Mouse (Mus musculus): ENCODE results near the gene Ints4.
"Not testable (repeated sequence)": the region's sequence is repeated elsewhere in the genome, so short reads cannot be mapped to it uniquely, and the experiment has no call there.

Ints4 gene

DNA sequence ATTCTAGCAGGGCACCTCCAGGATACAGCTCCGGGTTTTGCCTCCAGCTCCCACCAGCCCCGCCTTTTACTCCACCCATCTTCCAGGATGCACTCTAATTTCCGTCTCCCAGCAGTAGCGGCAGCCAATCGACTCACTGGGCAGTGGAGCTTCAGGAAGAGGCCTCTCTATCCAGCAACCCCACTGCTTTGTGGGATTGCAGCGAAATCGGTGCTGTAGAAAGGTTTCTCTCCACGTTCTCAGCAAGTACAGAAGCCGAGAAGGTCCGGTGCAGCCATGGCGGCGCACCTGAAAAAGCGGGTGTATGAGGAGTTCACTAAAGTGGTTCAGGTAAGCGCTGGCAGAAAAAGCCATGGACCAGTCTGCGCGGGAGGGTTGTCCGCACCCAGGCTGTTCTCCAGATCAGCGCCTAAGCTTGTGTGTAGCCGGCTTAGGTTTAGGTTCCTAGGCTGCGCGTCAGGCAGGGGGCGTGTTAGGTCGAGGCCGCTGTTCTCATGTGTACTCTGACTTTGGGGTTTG lies at the start of gene Ints4:
TSS of gene Ints4 (plus strand) at position 136 of the 519 bp plus-strand sequence.
- DNase-seq: peak; percentile 89

- DNase-seq: not testable (repeated sequence)
These were observed 47.2 kb upstream of the Ints4 start for GRCm38 (mm10) chr7:97433517-97433916.

- DNase-seq: no peak
These were observed 46.2 kb upstream of the Ints4 start for GRCm38 (mm10) chr7:97434517-97434916.

GRCm38 (mm10) chr7:97438986-97439385 lies 41.8 kb upstream of the Ints4 start:
- DNase-seq: no peak

GRCm38 (mm10) chr7:97446171-97446925 lies 34.4 kb upstream of the Ints4 start:
- DNase-seq: peak; percentile 87

DNA sequence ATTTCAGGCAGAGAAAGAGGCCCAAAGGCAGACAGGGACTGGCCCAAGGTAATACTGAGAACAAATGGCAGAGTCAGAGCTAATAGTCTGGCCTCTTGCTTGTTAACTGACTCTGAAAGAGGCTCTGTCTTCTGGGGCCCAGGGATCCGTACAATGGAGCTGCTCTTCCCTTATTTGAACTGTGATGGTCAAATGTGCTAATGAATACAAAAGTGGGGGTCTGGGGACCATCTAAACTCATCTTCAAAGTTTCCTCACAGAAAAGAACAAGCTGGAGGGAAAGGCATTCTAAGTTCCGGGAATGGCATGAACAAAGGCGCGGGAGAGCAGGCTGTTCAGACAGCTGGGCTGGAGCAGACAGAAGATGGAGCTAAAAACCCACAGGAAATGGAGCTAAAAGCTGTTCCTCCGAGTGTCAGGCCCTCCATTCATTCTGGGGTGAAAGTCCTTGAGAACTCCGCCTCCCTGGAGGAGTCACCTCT lies 33.7 kb upstream of the Ints4 start:
- DNase-seq: no peak

DNA sequence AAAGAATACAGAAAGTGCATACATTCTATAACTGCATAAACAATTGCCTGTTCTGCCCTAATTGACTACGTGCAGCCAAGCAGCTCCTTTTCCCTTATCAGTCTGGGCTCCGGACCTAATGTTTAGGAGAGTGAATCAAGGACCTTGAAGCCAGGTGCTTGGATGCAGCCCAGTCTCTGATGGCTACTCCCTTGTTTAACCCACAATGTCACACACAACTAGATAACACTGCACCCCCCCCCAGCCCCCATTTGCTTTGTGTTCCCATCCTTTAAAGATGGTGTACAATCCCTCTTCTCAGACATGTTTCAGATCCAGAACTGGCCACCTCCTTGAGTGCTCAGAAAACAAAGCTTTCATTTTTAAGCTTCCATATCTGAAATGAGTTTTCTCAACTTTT lies 29.7 kb upstream of the Ints4 start, which contains the start of gene Kctd14:
TSS of gene Kctd14 (plus strand) at position 301 of the 400 bp plus-strand sequence.
- DNase-seq: not testable (repeated sequence)

GRCm38 (mm10) chr7:97452196-97452595 lies 28.6 kb upstream of the Ints4 start:
- DNase-seq: no peak

GRCm38 (mm10) chr7:97453141-97453921 lies 27.4 kb upstream of the Ints4 start:
- DNase-seq: peak; percentile 14

DNA sequence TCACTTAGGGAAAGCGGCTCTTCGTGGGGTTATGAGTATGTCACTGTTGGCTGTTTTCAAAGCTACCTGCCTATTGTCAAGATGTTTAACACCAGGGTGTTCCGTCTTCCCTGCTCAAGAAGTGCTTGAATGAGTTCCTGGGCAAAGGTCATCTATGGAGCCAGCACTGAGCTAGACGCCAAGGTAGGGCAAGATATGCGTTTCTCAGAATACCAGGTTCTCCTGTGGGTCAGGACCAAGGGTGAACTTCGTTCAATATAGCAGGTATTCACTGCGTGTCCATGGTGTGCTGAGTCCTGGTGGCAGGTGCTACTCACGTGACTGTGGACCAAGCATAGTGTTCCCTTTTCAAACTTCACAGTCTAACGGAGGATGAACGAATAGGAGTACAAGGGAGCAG lies 26.0 kb upstream of the Ints4 start:
- no peak for DNase-seq

DNA sequence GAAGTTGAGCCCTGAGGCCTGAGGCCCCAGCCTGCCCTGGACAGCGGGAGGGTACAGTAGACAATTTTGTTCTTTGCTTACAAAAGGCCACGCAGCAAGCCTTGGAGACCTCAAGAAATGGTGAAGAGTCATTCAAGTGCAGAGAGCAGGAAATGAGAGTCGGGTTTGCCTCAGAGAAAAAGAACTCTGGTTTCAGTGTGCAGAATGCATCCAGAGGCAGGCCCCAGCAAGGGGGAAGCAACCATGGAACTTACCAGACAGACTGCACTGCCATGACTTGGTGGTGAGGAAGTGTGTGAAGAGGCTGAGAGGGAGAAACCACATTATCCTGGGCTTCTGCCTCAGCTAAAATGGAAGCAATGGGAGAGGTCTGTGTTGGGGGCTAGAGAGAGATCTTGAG lies 25.2 kb upstream of the Ints4 start:
- DNase-seq: no peak

DNA sequence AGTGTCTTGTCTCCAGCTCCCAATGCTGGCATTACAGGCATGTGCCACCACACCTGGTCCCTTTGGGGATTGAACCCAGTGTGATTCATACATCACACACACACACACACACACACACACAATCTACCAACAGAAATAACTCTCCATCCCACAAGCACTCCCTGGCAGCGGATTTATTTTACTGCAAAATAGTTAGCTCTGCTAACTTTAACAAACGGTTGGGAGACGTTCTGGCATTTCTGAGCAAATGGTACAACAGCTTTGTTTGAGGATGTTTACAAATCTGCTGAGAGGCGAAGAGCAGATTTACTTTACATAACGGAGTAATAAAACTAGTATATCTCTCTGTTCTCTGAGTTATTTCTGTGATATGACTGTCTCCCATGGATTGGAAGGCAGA lies 7.8 kb upstream of the Ints4 start:
- DNase-seq: no peak

DNA sequence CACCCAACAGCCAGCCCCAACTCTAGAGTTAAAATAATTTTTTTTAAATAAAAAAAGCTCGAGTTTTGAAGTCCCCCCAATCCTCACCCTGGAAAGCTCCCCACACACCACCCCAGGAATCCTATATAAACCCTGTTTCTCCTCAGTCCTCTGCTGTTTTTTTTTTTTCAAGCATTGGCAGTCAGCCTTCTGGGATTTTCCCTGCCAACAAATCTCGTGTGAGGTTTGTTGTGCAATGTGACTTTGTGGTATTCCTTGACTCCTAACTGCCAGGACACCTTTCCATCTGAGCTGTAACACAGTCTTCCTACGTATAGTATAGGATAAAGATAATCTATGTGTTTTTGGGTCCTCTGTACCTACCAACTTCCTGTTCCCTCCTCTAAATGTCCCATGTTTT lies 1.4 kb upstream of the Ints4 start:
- DNase-seq: peak; percentile 16

- DNase-seq: no peak
These were observed 466 bp upstream of the Ints4 start for GRCm38 (mm10) chr7:97480290-97480689.

GRCm38 (mm10) chr7:97483378-97483777 lies 2.6 kb downstream of the Ints4 start:
- DNase-seq: no peak

- DNase-seq: no peak
These were observed 10.4 kb downstream of the Ints4 start for GRCm38 (mm10) chr7:97491157-97491556.

GRCm38 (mm10) chr7:97492420-97492819 lies 11.7 kb downstream of the Ints4 start:
- no peak for DNase-seq

DNA sequence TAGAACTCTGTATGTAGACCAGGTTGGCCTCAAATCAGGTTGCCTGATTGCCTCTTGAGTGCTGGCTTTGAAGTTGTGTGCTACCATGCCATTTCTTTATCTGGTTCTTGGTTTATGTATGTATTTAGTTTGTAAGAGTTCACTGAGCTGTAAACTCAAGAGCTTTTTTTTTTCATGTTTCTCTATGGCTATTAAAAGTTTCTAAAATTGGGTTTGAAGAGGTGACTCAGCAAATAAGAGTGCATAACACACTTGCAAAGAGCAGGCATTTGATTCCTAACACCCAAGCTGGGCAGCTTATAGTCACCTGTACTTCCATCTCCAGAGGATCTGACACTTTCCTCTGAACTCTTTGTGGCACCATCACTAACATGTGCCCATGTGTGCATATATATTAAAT lies 14.3 kb downstream of the Ints4 start:
- no peak for DNase-seq

DNA sequence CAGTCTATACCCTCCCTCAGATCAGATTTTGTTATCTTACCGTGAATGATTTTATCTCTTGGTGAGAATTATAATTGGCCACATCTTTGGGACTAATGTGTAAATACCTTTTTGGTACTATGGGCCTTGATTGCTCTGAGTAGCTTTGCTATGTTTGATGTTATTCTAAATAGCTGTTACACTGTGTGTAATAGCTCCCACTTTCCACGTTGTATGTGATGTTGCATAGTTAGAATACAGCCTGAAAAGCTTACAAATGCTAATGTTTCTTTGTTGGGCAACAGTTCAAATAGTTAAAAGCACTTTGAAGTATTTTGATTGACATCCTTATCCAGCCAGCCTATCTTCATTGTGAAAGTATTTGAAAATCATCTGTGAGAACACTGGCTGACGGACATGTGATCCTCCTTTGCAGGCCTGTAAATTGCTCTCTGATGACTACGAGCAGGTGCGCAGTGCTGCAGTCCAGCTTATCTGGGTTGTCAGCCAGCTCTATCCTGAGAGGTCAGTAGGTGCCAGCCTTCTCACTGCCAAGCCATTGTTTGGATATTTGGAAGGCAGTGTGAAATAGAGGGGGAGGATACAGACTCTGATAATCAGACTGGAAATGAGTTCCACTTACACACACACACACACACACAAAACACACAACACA lies 19.9 kb downstream of the Ints4 start:
- DNase-seq: no peak

DNA sequence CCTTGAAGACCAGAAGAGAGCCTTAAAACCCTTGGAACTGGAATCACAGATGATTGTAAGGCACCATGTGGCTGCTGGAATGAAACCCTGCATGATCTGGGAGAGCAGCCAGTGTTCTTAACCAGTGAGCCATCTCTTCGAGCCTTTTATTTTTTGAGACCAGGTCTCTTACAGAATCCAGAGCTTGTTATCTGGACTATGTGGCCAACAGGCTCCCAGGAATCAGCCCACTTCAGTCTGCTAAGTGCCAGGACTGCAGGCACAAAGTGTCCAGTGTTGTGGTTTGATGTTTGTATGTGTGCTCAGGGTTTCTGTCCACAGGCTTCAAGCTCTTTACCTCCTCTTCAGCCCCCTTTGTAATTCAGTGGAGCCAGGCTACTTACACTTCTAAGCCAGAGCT lies 34.0 kb downstream of the Ints4 start:
- peak; percentile 2 for DNase-seq

DNA sequence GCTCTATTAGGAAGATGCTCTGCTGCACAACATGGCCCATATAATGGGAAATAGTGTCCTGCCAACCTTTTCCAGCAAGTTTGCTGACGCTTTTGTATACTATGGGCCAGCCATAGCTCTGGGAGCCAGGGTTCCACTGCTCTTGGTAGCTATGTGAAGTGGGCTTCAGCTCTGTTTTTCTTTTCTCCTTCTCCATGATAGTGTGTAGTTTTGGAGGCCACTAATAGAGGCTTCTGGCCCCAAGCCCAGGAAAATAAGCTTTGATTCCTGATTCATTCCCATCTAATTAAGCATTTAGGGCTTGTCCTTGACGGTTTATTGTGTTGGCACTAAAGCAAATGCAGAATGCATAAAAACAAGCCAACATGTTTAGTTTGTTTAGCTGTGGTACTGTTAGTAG lies 39.2 kb downstream of the Ints4 start:
- no peak for DNase-seq

DNA sequence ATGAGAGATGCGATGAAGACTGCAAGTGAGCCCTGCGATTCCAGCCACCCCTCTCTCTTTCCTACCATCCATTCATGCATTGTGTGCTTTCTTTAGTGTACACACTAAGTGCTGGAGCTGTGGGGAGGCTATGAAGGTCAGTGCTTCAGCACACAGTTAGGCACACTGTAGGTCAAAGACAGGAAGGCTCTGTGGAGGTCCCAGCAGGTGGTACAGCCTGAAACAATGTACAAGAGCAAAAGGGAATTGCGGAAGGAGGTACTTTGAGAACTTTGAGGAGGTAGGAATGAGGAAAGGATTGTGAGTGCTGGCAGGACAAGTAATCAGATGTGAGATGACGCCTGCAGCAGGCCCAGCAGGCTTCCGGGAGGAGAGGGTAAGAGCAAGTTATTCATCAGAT lies 54.8 kb downstream of the Ints4 start:
- no peak for DNase-seq

DNA sequence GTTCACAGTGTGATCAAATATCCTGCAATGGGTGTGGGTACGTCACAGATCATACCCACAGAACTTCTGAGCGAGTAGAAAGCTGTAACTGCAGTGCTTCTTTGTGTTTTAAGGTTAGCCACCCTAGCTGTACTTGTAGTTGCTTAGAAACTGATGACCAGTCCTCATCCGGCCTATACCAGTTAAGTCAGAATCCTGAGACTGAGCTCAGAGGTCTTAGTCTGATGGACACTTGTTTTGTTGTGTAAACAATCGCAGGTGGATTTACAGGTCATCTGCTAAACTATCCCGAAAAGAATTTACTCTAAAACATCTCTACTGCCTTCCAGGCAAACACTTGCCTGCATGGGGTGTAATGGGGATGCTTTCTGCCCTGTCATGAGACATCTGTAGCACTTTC lies 55.8 kb downstream of the Ints4 start:
- DNase-seq: no peak

Data from lung, postnatal 14 days (tissue).